Mouse (Mus musculus) C2C12 (cell line): ENCODE measurements around the gene Slco2a1.

ENCODE experiments used
- CTCF ChIP-seq: IDR thresholded peaks from one replicate; pipeline ENCODE4 v1.5.1; 2011; ENCODE audit not compliant: control insufficient read depth, insufficient read depth, insufficient read length
- MAX ChIP-seq: IDR thresholded peaks from one replicate; pipeline ENCODE4 v1.6.1; 2011; ENCODE audit warnings: mild to moderate bottlenecking, control low read depth
- MYOD1 ChIP-seq: IDR thresholded peaks from one replicate; pipeline ENCODE4 v1.6.1; 2011; ENCODE audit warnings: low read depth; ENCODE audit not compliant: control insufficient read depth, insufficient read length
- USF1 ChIP-seq: IDR thresholded peaks from one replicate; pipeline ENCODE4 v1.6.1; 2011; ENCODE audit warnings: low read depth, mild to moderate bottlenecking, control low read depth, moderate library complexity

DNA sequence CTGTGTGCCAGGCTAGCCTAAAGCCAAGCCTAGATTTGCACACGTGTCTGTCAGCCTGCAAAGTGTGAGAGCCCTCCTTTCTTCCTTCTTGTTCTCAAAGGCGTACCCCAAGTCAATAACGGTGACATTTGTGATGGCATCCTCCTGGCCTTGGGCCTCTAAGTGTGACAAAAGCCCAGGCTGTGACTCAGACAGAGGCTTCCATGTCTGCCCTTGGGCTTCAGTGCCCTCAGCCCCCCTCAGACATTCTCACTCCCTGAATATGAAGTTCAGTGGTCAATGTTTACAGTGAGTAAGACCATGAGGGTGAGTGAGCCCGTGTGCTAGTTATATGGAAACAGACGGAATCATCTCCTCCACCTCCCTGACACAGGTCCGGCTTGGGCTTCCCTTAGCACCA, 29.8 kb upstream of the Slco2a1 start:
- TF ChIP-seq CTCF, result no peak
- TF ChIP-seq MYOD1, result no peak
- no peak for TF ChIP-seq MAX
- TF ChIP-seq USF1, result no peak
